Mouse (Mus musculus) MEL (cell line): ENCODE data around the gene Kcnc3. TPM values are rescaled to one million over a fixed set of nuclear protein-coding genes. Genes with fewer than 3 reads are reported as not detected.

Source experiments
- DNase-seq: peaks from one replicate; pipeline ENCODE4 v3.0.0; 2011; ENCODE audit warnings: low read depth, low spot score
- H3K27ac ChIP-seq: 2 replicates; pipeline ENCODE4 v1.5.1; 2012; ENCODE audit warnings: low read depth, mild to moderate bottlenecking, control low read depth, low read length, moderate library complexity; ENCODE audit not compliant: control insufficient read depth
- H3K27me3 ChIP-seq, 2 experiments: fragments of 150-350 bp in 1 of 2; sonication (generic) in 1 of 2; 2 replicates each; pipeline ENCODE4 v1.6.1; 2012; ENCODE audit warnings: low read length in 2 of 2, mild to moderate bottlenecking in 2 of 2, improper control_type of control experiment in 1 of 2, moderate library complexity in 1 of 2; ENCODE audit not compliant: insufficient read depth in 2 of 2, control insufficient read depth in 1 of 2
- H3K36me3 ChIP-seq, 2 experiments: 2 replicates each; pipeline ENCODE4 v1.6.1; 2012 to 2014; ENCODE audit warnings: low read length in 2 of 2, improper control_type of control experiment in 1 of 2, inconsistent platforms in 1 of 2, mild to moderate bottlenecking in 1 of 2; ENCODE audit not compliant: insufficient read depth in 2 of 2, control insufficient read depth in 1 of 2
- H3K4me1 ChIP-seq, 2 experiments: fragments of 150-350 bp in 1 of 2; sonication (generic) in 1 of 2; 2 replicates each; pipeline ENCODE4 v1.6.1; 2012; ENCODE audit warnings: low read length in 2 of 2, improper control_type of control experiment in 1 of 2, mild to moderate bottlenecking in 1 of 2; ENCODE audit not compliant: insufficient read depth in 2 of 2, control insufficient read depth in 1 of 2
- H3K4me3 ChIP-seq, 2 experiments: fragments of 150-350 bp in 1 of 2; sonication (generic) in 1 of 2; 2 replicates each; pipeline ENCODE4 v1.5.1; 2012; ENCODE audit warnings: low read depth in 2 of 2, low read length in 2 of 2, mild to moderate bottlenecking in 2 of 2, moderate library complexity in 2 of 2, control low read depth in 1 of 2, improper control_type of control experiment in 1 of 2; ENCODE audit not compliant: control insufficient read depth in 1 of 2, insufficient read depth in 1 of 2
- H3K79me2 ChIP-seq: 2 replicates; pipeline ENCODE4 v1.6.1; 2012; ENCODE audit warnings: mild to moderate bottlenecking, low read length, moderate library complexity; ENCODE audit not compliant: control insufficient read depth, poor library complexity, insufficient read depth
- H3K9ac ChIP-seq: 2 replicates; pipeline ENCODE4 v1.6.1; 2012; ENCODE audit warnings: low read depth, mild to moderate bottlenecking, control low read depth, low read length, moderate library complexity; ENCODE audit not compliant: control insufficient read depth, poor library complexity, severe bottlenecking
- H3K9me3 ChIP-seq: fragments of 150-350 bp; sonication (generic); replicated peaks from 2 replicates; pipeline ENCODE4 v1.6.1; 2012; ENCODE audit warnings: mild to moderate bottlenecking, low read length, improper control_type of control experiment, moderate library complexity; ENCODE audit not compliant: insufficient read depth
- BHLHE40 ChIP-seq: IDR thresholded peaks from 2 replicates; pipeline ENCODE4 v1.6.1; 2012; ENCODE audit warnings: low read depth, mild to moderate bottlenecking, inconsistent platforms, low read length, improper control_type of control experiment, borderline replicate concordance
- CHD1 ChIP-seq: IDR thresholded peaks from 2 replicates; pipeline ENCODE4 v1.6.1; 2012; ENCODE audit warnings: low read depth, mild to moderate bottlenecking, inconsistent platforms, low read length, improper control_type of control experiment
- CTCF ChIP-seq, 3 experiments: IDR thresholded peaks in 2 of 3; conservative IDR thresholded peaks in 1 of 3; 2 replicates each; pipeline ENCODE4 v1.5.1; 2011 to 2012; ENCODE audit warnings: low read length in 3 of 3, low read depth in 2 of 3, mild to moderate bottlenecking in 2 of 3, improper control_type of control experiment in 1 of 3, inconsistent platforms in 1 of 3, mixed read lengths in 1 of 3, moderate library complexity in 1 of 3; ENCODE audit not compliant: control insufficient read depth in 1 of 3, insufficient read depth in 1 of 3, poor library complexity in 1 of 3, severe bottlenecking in 1 of 3
- ELF1 ChIP-seq: IDR thresholded peaks from 2 replicates; pipeline ENCODE4 v1.6.1; 2014; ENCODE audit warnings: low read depth, mild to moderate bottlenecking, inconsistent platforms, low read length, improper control_type of control experiment, moderate library complexity
- EP300 ChIP-seq, 2 experiments: IDR thresholded peaks; 2 replicates each; pipeline ENCODE4 v1.6.1; 2011; ENCODE audit warnings: improper control_type of control experiment in 2 of 2, low read length in 2 of 2, low read depth in 1 of 2, mild to moderate bottlenecking in 1 of 2
- MAX ChIP-seq: IDR thresholded peaks from 2 replicates; pipeline ENCODE4 v1.6.1; 2011; ENCODE audit warnings: low read length, improper control_type of control experiment
- MAZ ChIP-seq: IDR thresholded peaks from 2 replicates; pipeline ENCODE4 v1.6.1; 2012; ENCODE audit warnings: low read depth, mild to moderate bottlenecking, inconsistent platforms, low read length, improper control_type of control experiment
- MEF2A ChIP-seq: IDR thresholded peaks from 2 replicates; pipeline ENCODE4 v1.6.1; 2014; ENCODE audit warnings: low read depth, mild to moderate bottlenecking, inconsistent platforms, low read length, improper control_type of control experiment; ENCODE audit not compliant: poor library complexity, insufficient replicate concordance, severe bottlenecking; ENCODE audit errors: extremely low read depth
- MYC ChIP-seq: IDR thresholded peaks from 2 replicates; pipeline ENCODE4 v1.6.1; 2011; ENCODE audit warnings: low read depth, mild to moderate bottlenecking, low read length, improper control_type of control experiment, moderate library complexity
- NELFE ChIP-seq: IDR thresholded peaks from 2 replicates; pipeline ENCODE4 v1.6.1; 2011; ENCODE audit warnings: low read depth, low read length, improper control_type of control experiment
- POLR2AphosphoS5 ChIP-seq: IDR thresholded peaks from 2 replicates; pipeline ENCODE4 v1.6.1; 2012; ENCODE audit warnings: low read depth, borderline replicate concordance, mild to moderate bottlenecking, inconsistent platforms, low read length, moderate library complexity, mixed read lengths
- RCOR1 ChIP-seq: IDR thresholded peaks from 2 replicates; pipeline ENCODE4 v1.6.1; 2012; ENCODE audit warnings: low read depth, mild to moderate bottlenecking, inconsistent platforms, low read length, improper control_type of control experiment
- SMC3 ChIP-seq: IDR thresholded peaks from 2 replicates; pipeline ENCODE4 v1.6.1; 2011; ENCODE audit warnings: low read depth, low read length, improper control_type of control experiment
- TCF12 ChIP-seq: IDR thresholded peaks from 2 replicates; pipeline ENCODE4 v1.6.1; 2014; ENCODE audit warnings: low read depth, mild to moderate bottlenecking, inconsistent platforms, low read length, improper control_type of control experiment, moderate library complexity
- UBTF ChIP-seq: IDR thresholded peaks from 2 replicates; pipeline ENCODE4 v1.6.1; 2012; ENCODE audit warnings: low read depth, mild to moderate bottlenecking, inconsistent platforms, low read length, improper control_type of control experiment, moderate library complexity, borderline replicate concordance; ENCODE audit not compliant: insufficient read depth
- USF1 ChIP-seq: IDR thresholded peaks from 2 replicates; pipeline ENCODE4 v1.6.1; 2014; ENCODE audit warnings: low read depth, mild to moderate bottlenecking, inconsistent platforms, low read length, improper control_type of control experiment, moderate library complexity
- ZC3H11A ChIP-seq: IDR thresholded peaks from 2 replicates; pipeline ENCODE4 v1.6.1; 2012; ENCODE audit warnings: low read depth, mild to moderate bottlenecking, inconsistent platforms, low read length, improper control_type of control experiment
- ZKSCAN1 ChIP-seq: IDR thresholded peaks from 2 replicates; pipeline ENCODE4 v1.6.1; 2012; ENCODE audit warnings: low read depth, mild to moderate bottlenecking, inconsistent platforms, low read length, improper control_type of control experiment, moderate library complexity
- polyA plus RNA-seq, 2 experiments: library from polyadenylated mRNA; stranded (reverse) in 1 of 2; unstranded in 1 of 2; fragments of >175 nt in 1 of 2; fragments of >200 nt in 1 of 2; gene quantifications; 2 replicates each; pipeline versions ENCODE4 v1.2.1 to v1.2.4; 2012; ENCODE audit warnings: low replicate concordance in 2 of 2, low read depth in 1 of 2; ENCODE audit not compliant: insufficient read length in 2 of 2, insufficient read depth in 1 of 2, missing spikeins in 1 of 2
- total RNA-seq: library from RNA; depleted of rRNA; stranded (reverse); fragments of 300-350 nt; gene quantifications from 2 replicates; pipeline ENCODE4 v1.2.3, GENCODE M21; 2012

Kcnc3 gene
- total and polyA plus RNA-seq, 3 experiments, result not detected

DNA sequence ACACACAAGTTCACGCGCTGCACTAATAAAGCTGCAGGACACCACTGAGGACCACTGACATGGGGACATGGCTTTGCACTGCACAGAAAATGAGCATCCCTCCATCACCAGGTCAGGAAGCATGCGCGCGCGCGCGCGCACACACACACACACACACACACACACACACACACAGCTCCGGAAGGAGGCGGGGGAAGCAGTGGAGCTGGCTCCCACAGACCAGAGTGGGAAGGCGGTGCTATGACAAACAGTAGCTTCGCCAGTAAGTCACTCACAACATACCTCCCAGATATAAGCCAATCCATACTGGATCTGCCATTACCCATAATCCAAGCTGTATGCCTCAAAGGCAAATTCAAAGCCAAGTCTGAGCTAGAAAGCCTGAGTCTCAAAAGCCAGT, 43.4 kb upstream of the Kcnc3 start:
- Histone ChIP-seq H3K9me3 (no peaks in the 10 kb centered on the region), H3K4me1 (peaks cover 0 to 11% of the 10 kb centered on the region in 2 experiments; a peak in 3 of 4 replicates), H3K27me3 (no peaks in the 10 kb centered on the region), H3K4me3 (no peak overlapping the region), H3K79me2 (peaks cover 25% of the 10 kb centered on the region), H3K9ac (peak overlapping the region; percentile 94), H3K36me3 (no peaks in the 10 kb centered on the region; a peak in 2 of 4 replicates), H3K27ac (no peak overlapping the region)
- no peak for TF ChIP-seq CTCF (IDR thresholded peaks at IDR 0.05 in 2 of 3, conservative IDR thresholded peaks at IDR 0.05 in 1 of 3; ENCODE audit: control insufficient read depth in 1 of 3, insufficient read depth in 1 of 3, low read depth in 2 of 3, low read length in 3 of 3, poor library complexity in 1 of 3, severe bottlenecking in 1 of 3)
- no peak for TF ChIP-seq MYC
- TF ChIP-seq NELFE, result no peak
- TF ChIP-seq BHLHE40, result no peak
- no peak for TF ChIP-seq CHD1
- TF ChIP-seq MAX, result no peak
- TF ChIP-seq UBTF, result no peak
- no peak for TF ChIP-seq ELF1
- TF ChIP-seq MEF2A, result no peak
- no peak for TF ChIP-seq EP300 (IDR thresholded peaks at IDR 0.05; ENCODE audit: low read depth in 1 of 2, low read length in 2 of 2)
- no peak for TF ChIP-seq MAZ
- TF ChIP-seq SMC3, result no peak
- DNase-seq, result no peak

DNA sequence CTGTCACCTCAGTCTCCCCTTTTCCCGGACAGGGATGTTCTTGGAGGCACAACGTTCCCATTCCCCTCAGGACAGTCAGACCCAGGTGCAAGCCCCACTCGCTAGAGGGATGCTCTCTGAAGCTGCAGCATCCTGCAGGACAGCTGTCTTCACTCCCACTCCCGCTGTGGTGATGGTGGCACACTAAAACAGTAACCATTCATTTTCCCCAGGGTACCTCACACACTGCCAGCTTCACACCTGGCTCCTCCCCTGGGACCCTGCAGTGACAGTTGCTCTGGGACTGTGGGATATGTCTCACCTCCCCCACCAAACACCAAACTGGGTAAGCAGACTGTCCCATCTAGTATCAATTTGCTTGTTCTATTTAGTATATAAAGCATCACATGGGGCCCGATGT, 42.7 kb upstream of the Kcnc3 start:
- TF ChIP-seq ZC3H11A (no peak), MYC (no peak), USF1 (no peak), ZKSCAN1 (no peak), RCOR1 (no peak), POLR2AphosphoS5 (no peak), TCF12 (no peak), SMC3 (no peak)
- H3K4me1 ChIP-seq, result peaks cover 0 to 13% of the 10 kb centered on the region in 2 experiments; a peak in 3 of 4 replicates

More for the DNA sequence above, 42.7 kb upstream of the Kcnc3 start:
- H3K9me3 ChIP-seq, result no peaks in the 10 kb centered on the region
- peak overlapping the region; percentile 94 for H3K9ac ChIP-seq
- peak; percentile 28 for DNase-seq
- H3K79me2 ChIP-seq, result peaks cover 28% of the 10 kb centered on the region
- H3K4me3 ChIP-seq, result peak overlapping the region; percentile 71 to 78
- peak overlapping the region; percentile 94 for H3K27ac ChIP-seq
- no peaks in the 10 kb centered on the region; a peak in 2 of 4 replicates for H3K36me3 ChIP-seq
- H3K27me3 ChIP-seq, result no peaks in the 10 kb centered on the region
